Mouse (Mus musculus) embryonic facial prominence, embryonic 11.5 days (tissue): ENCODE data around the gene Kcnh2. TPM values are rescaled to one million over a fixed set of nuclear protein-coding genes. Genes with fewer than 3 reads are reported as not detected.

Experiments used
- ATAC-seq: fragments of 200-750 bp; cut with Nextera tagmentation; replicated peaks from 2 replicates; pipeline ENCODE4 v1.8.0; 2017; ENCODE audit warnings: low read depth; ENCODE audit not compliant: insufficient number of reproducible peaks, low FRiP score, low TSS enrichment
- DNase-seq: peaks from one replicate; pipeline ENCODE4 v3.0.0-alpha.2; 2015; ENCODE audit warnings: low spot score
- H3K27ac ChIP-seq: fragments of 300-500 bp; sonication (generic); replicated peaks from 2 replicates; pipeline ENCODE4 v1.5.1; 2014; ENCODE audit warnings: mild to moderate bottlenecking, low read depth, low read length, control low read depth
- H3K27me3 ChIP-seq: fragments of 300-500 bp; sonication (generic); 2 replicates; pipeline ENCODE4 v1.6.1; 2014; ENCODE audit warnings: mild to moderate bottlenecking, low read length, moderate library complexity, mixed read lengths; ENCODE audit not compliant: control insufficient read depth, insufficient read depth
- H3K36me3 ChIP-seq: fragments of 300-500 bp; sonication (generic); replicated peaks from 2 replicates; pipeline ENCODE4 v1.6.1; 2014; ENCODE audit warnings: low read depth, mild to moderate bottlenecking, low read length, moderate library complexity, mixed read lengths; ENCODE audit not compliant: control insufficient read depth, insufficient read depth
- H3K4me1 ChIP-seq: fragments of 300-500 bp; sonication (generic); 2 replicates; pipeline ENCODE4 v1.6.1; 2014; ENCODE audit warnings: low read length, mixed read lengths; ENCODE audit not compliant: control insufficient read depth, insufficient read depth
- H3K4me2 ChIP-seq: fragments of 300-500 bp; sonication (generic); 2 replicates; pipeline ENCODE4 v1.6.1; 2014; ENCODE audit warnings: low read depth, mild to moderate bottlenecking, control low read depth, low read length, moderate library complexity
- H3K4me3 ChIP-seq: fragments of 300-500 bp; sonication (generic); 2 replicates; pipeline ENCODE4 v1.5.1; 2014; ENCODE audit warnings: low read depth, low read length, control low read depth
- H3K9ac ChIP-seq: fragments of 300-500 bp; sonication (generic); replicated peaks from 2 replicates; pipeline ENCODE4 v1.6.1; 2014; ENCODE audit warnings: mild to moderate bottlenecking, control low read depth, low read length
- H3K9me3 ChIP-seq: fragments of 300-500 bp; sonication (generic); replicated peaks from 2 replicates; pipeline ENCODE4 v1.6.1; 2016; ENCODE audit warnings: mild to moderate bottlenecking, low read length, inconsistent platforms, mixed read lengths; ENCODE audit not compliant: control insufficient read depth
- WGBS: fragments of 180-500 bp; shearing (Covaris S2); extraction: QIAGEN DNeasy Blood & Tissue Kit; methylation state at CpG from one replicate; pipeline ENCODE4 v1.1.7; 2014; 5-methylcytosine and 5-hydroxymethylcytosine counted together
- polyA plus RNA-seq: library from polyadenylated mRNA; unstranded; fragments of >200 nt; fragmentation: Nextera tagmentation; extraction: Ambion mirVana; gene quantifications from 2 replicates; pipeline ENCODE4 v1.2.1, GENCODE M21; 2014

The Kcnh2 gene
- polyA plus RNA-seq, 1 experiment from 2014 or later: 4.2 TPM

GRCm38 (mm10) chr5:24383026-24383859, 31.8 kb upstream of the Kcnh2 start:
- H3K4me2 ChIP-seq: peak overlapping the region; percentile 79
- H3K4me3 ChIP-seq: peak overlapping the region; percentile 42
- H3K27me3 ChIP-seq: peaks cover 12% of the 10 kb centered on the region
- H3K27ac ChIP-seq: no peak overlapping the region
- no peaks in the 10 kb centered on the region for H3K9me3 ChIP-seq
- no peaks in the 10 kb centered on the region for H3K36me3 ChIP-seq
- ATAC-seq (peak; percentile 86), DNase-seq (peak; percentile 95)
- H3K4me1 ChIP-seq: peaks cover 3% of the 10 kb centered on the region; the same call in 1 of the 2 replicates
- under 1% methylated on average over 34 of the region's 34 CpGs for WGBS
- peak overlapping the region; percentile 46 for H3K9ac ChIP-seq

GRCm38 (mm10) chr5:24381988-24382387, 30.6 kb upstream of the Kcnh2 start:
- ATAC-seq: no peak
- no peak for DNase-seq
- 0 out of 2 replicates have a peak, but pooled peaks cover 2% of the 10 kb centered on the region for H3K27me3 ChIP-seq
- H3K36me3 ChIP-seq: no peaks in the 10 kb centered on the region
- no peak overlapping the region for H3K4me2 ChIP-seq
- peaks cover 2% of the 10 kb centered on the region; the same call in 1 of the 2 replicates for H3K4me1 ChIP-seq
- WGBS: 76% methylated on average over 2 of the region's 2 CpGs
- H3K9ac ChIP-seq: no peak overlapping the region
- no peak overlapping the region for H3K27ac ChIP-seq
- H3K4me3 ChIP-seq: no peak overlapping the region
- H3K9me3 ChIP-seq: no peaks in the 10 kb centered on the region

GRCm38 (mm10) chr5:24381486-24381885, 30.1 kb upstream of the Kcnh2 start:
- no peak overlapping the region for H3K27ac ChIP-seq
- H3K9me3 ChIP-seq: no peaks in the 10 kb centered on the region
- no peak overlapping the region for H3K9ac ChIP-seq
- peaks cover 2% of the 10 kb centered on the region; the same call in 1 of the 2 replicates for H3K4me1 ChIP-seq
- H3K4me3 ChIP-seq: no peak overlapping the region
- no peaks in the 10 kb centered on the region for H3K36me3 ChIP-seq
- H3K27me3 ChIP-seq: no peaks in the 10 kb centered on the region
- 79% methylated on average over 6 of the region's 6 CpGs for WGBS
- ATAC-seq (no peak), DNase-seq (no peak)
- H3K4me2 ChIP-seq: no peak overlapping the region

- ATAC-seq: no peak
- H3K4me1 ChIP-seq: peaks cover 2% of the 10 kb centered on the region; the same call in 1 of the 2 replicates
Measured at GRCm38 (mm10) chr5:24380499-24380898, 29.1 kb upstream of the Kcnh2 start.

GRCm38 (mm10) chr5:24379501-24379900, 28.1 kb upstream of the Kcnh2 start:
- Histone ChIP-seq H3K4me3 (no peak overlapping the region), H3K9me3 (no peaks in the 10 kb centered on the region), H3K4me1 (peaks cover 2% of the 10 kb centered on the region; the same call in 1 of the 2 replicates), H3K9ac (no peak overlapping the region), H3K27me3 (no peaks in the 10 kb centered on the region), H3K27ac (no peak overlapping the region), H3K4me2 (no peak overlapping the region), H3K36me3 (no peaks in the 10 kb centered on the region)
- no peak for DNase-seq
- WGBS: 69% methylated on average over 4 of the region's 4 CpGs
- ATAC-seq: no peak

More at GRCm38 (mm10) chr5:24380499-24380898, 29.1 kb upstream of the Kcnh2 start:
- Histone ChIP-seq H3K9me3 (no peaks in the 10 kb centered on the region), H3K9ac (no peak overlapping the region), H3K27me3 (no peaks in the 10 kb centered on the region), H3K4me2 (no peak overlapping the region), H3K27ac (no peak overlapping the region), H3K36me3 (no peaks in the 10 kb centered on the region), H3K4me3 (no peak overlapping the region)
- no peak for DNase-seq
- 93% methylated on average over 4 of the region's 4 CpGs for WGBS

GRCm38 (mm10) chr5:24378700-24379099, 27.3 kb upstream of the Kcnh2 start:
- H3K9ac ChIP-seq: no peak overlapping the region
- H3K9me3 ChIP-seq: no peaks in the 10 kb centered on the region
- no peak overlapping the region for H3K27ac ChIP-seq
- H3K4me1 ChIP-seq: peaks cover under 1% of the 10 kb centered on the region; the same call in 1 of the 2 replicates
- 88% methylated on average over 2 of the region's 2 CpGs for WGBS
- H3K4me2 ChIP-seq: no peak overlapping the region
- DNase-seq (no peak), ATAC-seq (no peak)
- no peaks in the 10 kb centered on the region for H3K36me3 ChIP-seq
- no peaks in the 10 kb centered on the region for H3K27me3 ChIP-seq
- no peak overlapping the region for H3K4me3 ChIP-seq

GRCm38 (mm10) chr5:24374666-24375328, 23.4 kb upstream of the Kcnh2 start:
- H3K36me3 ChIP-seq: no peaks in the 10 kb centered on the region
- no peak overlapping the region for H3K4me3 ChIP-seq
- ATAC-seq: no peak
- H3K27me3 ChIP-seq: no peaks in the 10 kb centered on the region
- H3K27ac ChIP-seq: no peak overlapping the region
- H3K4me1 ChIP-seq: no peaks in the 10 kb centered on the region
- DNase-seq: no peak
- H3K4me2 ChIP-seq: no peak overlapping the region
- WGBS: 84% methylated on average over 7 of the region's 7 CpGs
- no peak overlapping the region for H3K9ac ChIP-seq
- no peaks in the 10 kb centered on the region for H3K9me3 ChIP-seq

- H3K9me3 ChIP-seq: no peaks in the 10 kb centered on the region
- no peaks in the 10 kb centered on the region for H3K36me3 ChIP-seq
- H3K4me1 ChIP-seq: no peaks in the 10 kb centered on the region
- H3K9ac ChIP-seq: no peak overlapping the region
- DNase-seq (no peak), ATAC-seq (no peak)
- H3K4me3 ChIP-seq: no peak overlapping the region
- H3K27me3 ChIP-seq: no peaks in the 10 kb centered on the region
- H3K4me2 ChIP-seq: no peak overlapping the region
- WGBS: 77% methylated on average over 6 of the region's 6 CpGs
- no peak overlapping the region for H3K27ac ChIP-seq
Measured at GRCm38 (mm10) chr5:24374216-24374615, 22.8 kb upstream of the Kcnh2 start.
